Mouse (Mus musculus) embryonic fibroblast, embryonic 13.5 days (primary cell): ENCODE results near the gene Aoc3.

Experiments used
- CTCF ChIP-seq: IDR thresholded peaks from 2 replicates; pipeline ENCODE4 v1.5.1; 2011; ENCODE audit warnings: mild to moderate bottlenecking, control low read depth, low read length, moderate library complexity, borderline replicate concordance; ENCODE audit not compliant: insufficient read depth
- POLR2A ChIP-seq: IDR thresholded peaks from 2 replicates; pipeline ENCODE4 v1.6.1; 2011; ENCODE audit warnings: low read depth, mild to moderate bottlenecking, control low read depth, low read length, moderate library complexity

- TF ChIP-seq CTCF (no peak), POLR2A (no peak)
Measured at GRCm38 (mm10) chr11:101364531-101364931, 34.1 kb downstream of the Aoc3 start.
